Mouse (Mus musculus) forebrain, embryonic 10.5 days (tissue): Measurements from ENCODE around the gene Cmbl. TPM values are rescaled to one million over a fixed set of nuclear protein-coding genes. Genes with fewer than 3 reads are reported as not detected.
A peak's percentile ranks its signal among the peaks of the same experiment; 100 is the strongest.

ENCODE experiments used
- DNase-seq: peaks from one replicate; pipeline ENCODE4 v3.0.0-alpha.2; 2017; ENCODE audit warnings: low spot score; ENCODE audit errors: extremely low spot score
- H3K27ac ChIP-seq: fragments of 300-500 bp; sonication (generic); 2 replicates; pipeline ENCODE4 v1.5.1; 2016; ENCODE audit warnings: mild to moderate bottlenecking
- H3K27me3 ChIP-seq: fragments of 300-500 bp; sonication (generic); 2 replicates; pipeline ENCODE4 v1.6.1; 2016; ENCODE audit warnings: mild to moderate bottlenecking; ENCODE audit not compliant: poor library complexity, severe bottlenecking
- H3K36me3 ChIP-seq: fragments of 300-500 bp; sonication (generic); replicated peaks from 2 replicates; pipeline ENCODE4 v1.6.1; 2016; ENCODE audit warnings: mild to moderate bottlenecking, moderate library complexity
- H3K4me1 ChIP-seq: fragments of 300-500 bp; sonication (generic); 2 replicates; pipeline ENCODE4 v1.6.1; 2016
- H3K4me3 ChIP-seq: fragments of 300-500 bp; sonication (generic); 2 replicates; pipeline ENCODE4 v1.5.1; 2016; ENCODE audit warnings: mild to moderate bottlenecking, moderate library complexity
- H3K9me3 ChIP-seq: fragments of 300-500 bp; sonication (generic); 2 replicates; pipeline ENCODE4 v1.6.1; 2016; ENCODE audit warnings: mild to moderate bottlenecking, moderate library complexity
- WGBS: fragments of 180-500 bp; shearing (Covaris S2); methylation state at CpG from one replicate; pipeline ENCODE4 v1.1.7; 2016; 5-methylcytosine and 5-hydroxymethylcytosine counted together
- polyA plus RNA-seq: library from polyadenylated mRNA; unstranded; fragments of >200 nt; fragmentation: Nextera tagmentation; extraction: Ambion mirVana; gene quantifications from 2 replicates; pipeline ENCODE4 v1.2.1, GENCODE M21; 2016

Cmbl gene
- polyA plus RNA-seq, 1 experiment from 2014 or later, result 1.9 TPM

DNA sequence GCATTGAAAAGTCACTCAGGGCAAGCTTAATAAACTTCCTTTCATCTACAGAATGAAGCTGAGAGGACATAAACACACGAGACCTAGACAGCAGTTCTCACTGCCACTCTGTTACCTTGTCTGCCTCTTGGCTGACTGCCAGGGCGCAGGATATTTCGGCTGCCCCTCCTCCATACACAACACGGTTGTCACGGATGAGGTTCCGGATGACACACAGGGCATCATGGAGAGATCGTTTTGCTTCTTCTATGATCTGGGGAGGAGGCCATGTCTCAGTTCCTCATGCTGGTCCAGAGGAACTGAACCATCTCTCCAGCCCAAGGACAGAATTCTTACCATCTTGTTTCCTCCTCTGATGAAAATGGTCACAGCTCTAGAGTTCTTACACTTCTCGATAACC is 27.3 kb downstream of the Cmbl start:
- Histone ChIP-seq H3K4me3 (no peak overlapping the region), H3K4me1 (no peaks in the 10 kb centered on the region), H3K36me3 (peaks cover 92% of the 10 kb centered on the region), H3K27me3 (no peaks in the 10 kb centered on the region), H3K9me3 (no peaks in the 10 kb centered on the region), H3K27ac (no peak overlapping the region)
- DNase-seq, result no peak
- 95% methylated on average over 8 of the region's 8 CpGs for WGBS

DNA sequence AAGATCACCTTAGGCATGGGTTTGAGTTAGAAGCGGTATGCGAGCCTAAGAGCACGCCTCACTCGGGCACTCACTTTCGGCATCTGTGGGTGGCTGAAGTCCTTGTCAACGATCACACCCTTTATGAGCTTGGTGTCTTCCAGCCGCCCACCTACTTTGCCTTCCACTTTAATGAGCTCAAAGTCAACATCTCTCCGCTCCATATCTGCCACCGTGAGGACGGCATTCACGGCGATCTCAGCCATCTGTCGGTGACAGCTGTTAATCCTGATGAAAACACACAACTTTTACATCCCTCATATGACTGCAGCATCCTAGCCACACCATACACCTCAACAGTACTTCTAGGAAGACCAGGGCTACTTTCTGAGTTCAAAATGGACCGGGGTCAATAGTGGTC is 29.1 kb downstream of the Cmbl start:
- peaks cover 4% of the 10 kb centered on the region for H3K4me1 ChIP-seq
- no peak overlapping the region for H3K4me3 ChIP-seq
- 93% methylated on average over 14 of the region's 14 CpGs for WGBS
- no peaks in the 10 kb centered on the region for H3K27me3 ChIP-seq
- no peak for DNase-seq
- peaks cover 94% of the 10 kb centered on the region for H3K36me3 ChIP-seq
- H3K9me3 ChIP-seq, result no peaks in the 10 kb centered on the region
- no peak overlapping the region for H3K27ac ChIP-seq

DNA sequence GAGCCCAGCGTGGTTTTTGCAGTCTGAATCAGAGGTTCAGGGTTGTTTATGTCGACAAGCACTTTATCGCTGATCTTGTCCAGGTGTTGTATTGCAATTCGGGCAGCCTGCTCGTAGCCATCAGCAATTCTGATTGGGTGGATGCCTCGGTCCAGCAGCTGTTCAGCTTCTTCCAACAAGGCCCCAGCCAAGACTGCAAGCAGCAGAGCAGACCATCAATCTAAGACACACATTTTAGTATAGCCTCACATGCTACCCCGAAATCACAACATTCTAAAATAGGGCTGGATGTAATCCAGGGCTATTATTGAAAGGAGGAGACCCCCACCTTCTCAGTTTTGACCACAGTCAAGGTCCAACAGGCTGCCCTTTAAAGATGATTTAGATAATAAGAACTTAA is 30.5 kb downstream of the Cmbl start:
- WGBS, result 92% methylated on average over 7 of the region's 7 CpGs
- DNase-seq, result no peak
- H3K36me3 ChIP-seq, result peaks cover 81% of the 10 kb centered on the region
- no peak overlapping the region for H3K27ac ChIP-seq
- H3K4me1 ChIP-seq, result peaks cover 18% of the 10 kb centered on the region
- no peaks in the 10 kb centered on the region for H3K9me3 ChIP-seq
- H3K27me3 ChIP-seq, result no peaks in the 10 kb centered on the region
- H3K4me3 ChIP-seq, result no peak overlapping the region

DNA sequence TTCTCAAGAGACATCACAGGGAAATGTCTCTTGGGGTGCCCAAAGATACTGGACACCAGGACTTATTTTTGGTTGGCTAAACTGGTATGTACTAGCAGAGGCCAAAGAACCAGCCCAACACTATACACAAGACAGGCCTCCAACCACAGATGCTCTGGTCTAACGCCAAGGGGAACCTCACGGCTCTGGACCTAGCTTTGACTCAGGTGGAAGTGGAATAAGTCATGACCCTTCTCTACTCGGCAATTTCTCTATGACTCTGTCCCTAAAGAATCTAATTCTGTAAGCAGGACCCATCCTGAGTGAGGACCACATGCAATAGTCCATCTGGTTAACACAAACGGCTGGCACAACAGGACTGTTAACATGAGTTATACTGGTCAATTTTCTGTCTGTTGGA is 34.6 kb downstream of the Cmbl start:
- H3K36me3 ChIP-seq, result peaks cover 39% of the 10 kb centered on the region
- 85% methylated on average over 4 of the region's 4 CpGs for WGBS

DNA sequence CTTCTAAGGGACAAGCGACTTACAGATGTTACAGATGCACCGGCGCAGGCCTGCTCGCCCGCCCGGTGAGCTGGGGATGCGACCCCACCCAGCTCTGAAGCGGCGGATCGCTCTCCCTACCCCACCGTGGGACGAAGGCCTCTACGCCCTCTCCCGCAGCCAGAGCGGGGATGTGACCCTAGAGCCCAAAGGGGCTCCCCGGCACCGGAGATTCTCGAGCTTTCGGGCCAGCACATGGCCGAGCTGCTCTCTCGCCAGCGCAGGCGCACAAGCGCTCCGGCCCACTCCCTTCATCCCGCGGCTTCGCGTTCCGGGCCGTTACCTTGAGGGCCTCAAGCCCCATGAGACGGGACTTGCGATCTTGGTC is 36.1 kb downstream of the Cmbl start:
- Histone ChIP-seq H3K27ac (peak overlapping the region; percentile 96), H3K36me3 (peaks cover 29% of the 10 kb centered on the region)
- under 1% methylated on average over 33 of the region's 33 CpGs for WGBS

More for the DNA sequence above, 34.6 kb downstream of the Cmbl start:
- H3K27me3 ChIP-seq, result no peaks in the 10 kb centered on the region
- no peaks in the 10 kb centered on the region for H3K9me3 ChIP-seq
- peak overlapping the region; percentile 96 for H3K4me3 ChIP-seq
- DNase-seq, result no peak
- no peak overlapping the region for H3K27ac ChIP-seq
- peaks cover 30% of the 10 kb centered on the region for H3K4me1 ChIP-seq

DNA sequence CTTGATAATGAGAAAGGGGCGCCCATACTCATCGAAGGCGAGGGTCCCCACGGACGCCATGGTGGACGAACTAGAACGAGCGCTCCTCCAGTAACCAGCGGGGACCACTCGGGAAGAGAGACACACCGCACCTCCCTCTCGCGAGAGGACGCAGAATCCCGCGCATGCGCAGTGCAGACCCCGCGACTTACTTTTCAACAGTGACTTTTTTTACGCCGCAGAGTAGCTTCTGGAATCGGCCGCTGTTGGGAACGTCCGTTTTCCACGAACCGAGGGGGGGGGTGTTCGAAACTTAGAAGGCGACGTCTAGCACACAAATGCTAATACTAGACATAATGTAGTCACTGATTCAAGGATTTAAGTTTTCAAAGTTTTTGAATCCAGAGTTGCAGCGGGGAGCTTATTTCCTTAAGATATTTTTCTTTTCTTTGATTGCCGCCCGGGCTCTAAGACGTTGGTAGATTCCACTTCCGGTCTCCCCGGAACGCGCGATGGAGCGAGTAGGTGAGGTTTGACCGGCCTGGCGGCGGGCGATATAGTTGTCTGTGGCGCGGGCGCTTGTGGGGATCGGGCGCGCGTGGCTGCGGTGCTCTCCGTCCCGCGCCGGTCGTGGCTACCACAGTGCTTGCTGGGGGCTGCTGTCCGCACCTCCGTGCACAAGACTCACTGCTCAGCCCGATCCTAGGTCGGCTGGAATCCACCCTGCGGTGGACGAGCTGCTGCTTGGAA is 36.6 kb downstream of the Cmbl start, which contains the start of the genes Cct5 and Fam173b:
TSS of gene Cct5 (minus strand) at position 159 of the 729 bp plus-strand sequence.
TSS of gene Fam173b (plus strand) at position 207 of the 729 bp plus-strand sequence.
- Histone ChIP-seq H3K4me1 (peaks cover 30% of the 10 kb centered on the region), H3K27ac (peak within 1 kb of the TSS; percentile 96), H3K9me3 (no peaks in the 10 kb centered on the region), H3K36me3 (peaks cover 23% of the 10 kb centered on the region), H3K4me3 (peak within 1 kb of the TSS; percentile 96), H3K27me3 (no peaks in the 10 kb centered on the region)
- WGBS, result under 1% methylated on average over 63 of the region's 63 CpGs
- peak; percentile 99 for DNase-seq

More for the DNA sequence above, 36.1 kb downstream of the Cmbl start:
- peak overlapping the region; percentile 96 for H3K4me3 ChIP-seq
- H3K4me1 ChIP-seq, result peaks cover 30% of the 10 kb centered on the region
- H3K27me3 ChIP-seq, result no peaks in the 10 kb centered on the region
- no peak for DNase-seq
- H3K9me3 ChIP-seq, result no peaks in the 10 kb centered on the region

DNA sequence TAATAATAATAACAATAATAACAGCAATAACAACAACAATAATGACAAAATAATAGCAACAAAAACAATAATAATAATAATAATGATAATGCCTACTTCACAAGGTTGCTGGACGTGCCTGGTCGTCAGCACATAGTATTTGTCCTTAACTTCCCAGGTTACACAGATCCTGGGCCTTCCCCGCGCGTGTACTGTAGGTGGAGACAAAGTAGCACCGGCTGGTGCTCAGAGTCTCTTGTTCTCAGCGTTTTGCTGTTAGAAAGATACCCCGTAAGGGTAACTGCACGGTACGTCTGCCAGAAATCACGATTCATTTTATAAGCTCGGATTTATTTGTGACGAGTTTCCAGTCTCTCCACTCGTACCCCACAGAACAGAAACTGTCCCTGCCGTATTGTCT is 37.2 kb downstream of the Cmbl start:
- peaks cover 17% of the 10 kb centered on the region for H3K36me3 ChIP-seq
- 14% methylated on average over 15 of the region's 15 CpGs for WGBS
- no peaks in the 10 kb centered on the region for H3K9me3 ChIP-seq
- H3K4me1 ChIP-seq, result peaks cover 30% of the 10 kb centered on the region
- H3K27ac ChIP-seq, result peak overlapping the region; percentile 96
- DNase-seq, result peak; percentile 56
- H3K27me3 ChIP-seq, result no peaks in the 10 kb centered on the region
- peak overlapping the region; percentile 96 for H3K4me3 ChIP-seq

DNA sequence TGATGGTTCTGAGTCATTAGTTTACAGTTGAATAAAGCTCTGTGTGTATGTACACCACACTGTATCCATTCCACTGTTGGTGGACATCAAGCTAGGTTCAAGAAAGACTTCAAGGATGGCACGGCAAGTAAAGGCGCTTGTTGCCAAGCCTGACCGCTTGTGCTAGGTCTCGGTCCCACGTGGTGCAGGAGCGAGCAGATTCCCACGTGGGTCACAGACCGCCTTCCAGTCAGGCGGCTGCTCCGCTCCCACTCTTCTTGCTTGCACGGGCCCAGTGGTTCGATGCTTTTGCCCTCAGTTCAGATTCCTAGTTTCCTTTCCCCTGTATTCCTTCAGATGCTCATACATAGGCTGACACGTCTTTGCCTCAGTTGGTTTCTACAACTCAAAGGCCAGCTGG is 37.9 kb downstream of the Cmbl start:
- H3K36me3 ChIP-seq, result peaks cover 16% of the 10 kb centered on the region
- H3K4me3 ChIP-seq, result peak overlapping the region; percentile 96
- no peak for DNase-seq
- 89% methylated on average over 13 of the region's 13 CpGs for WGBS
- peak overlapping the region; percentile 96; the same call in 1 of the 2 replicates for H3K27ac ChIP-seq
- H3K9me3 ChIP-seq, result no peaks in the 10 kb centered on the region
- H3K27me3 ChIP-seq, result no peaks in the 10 kb centered on the region
- peaks cover 30% of the 10 kb centered on the region for H3K4me1 ChIP-seq

DNA sequence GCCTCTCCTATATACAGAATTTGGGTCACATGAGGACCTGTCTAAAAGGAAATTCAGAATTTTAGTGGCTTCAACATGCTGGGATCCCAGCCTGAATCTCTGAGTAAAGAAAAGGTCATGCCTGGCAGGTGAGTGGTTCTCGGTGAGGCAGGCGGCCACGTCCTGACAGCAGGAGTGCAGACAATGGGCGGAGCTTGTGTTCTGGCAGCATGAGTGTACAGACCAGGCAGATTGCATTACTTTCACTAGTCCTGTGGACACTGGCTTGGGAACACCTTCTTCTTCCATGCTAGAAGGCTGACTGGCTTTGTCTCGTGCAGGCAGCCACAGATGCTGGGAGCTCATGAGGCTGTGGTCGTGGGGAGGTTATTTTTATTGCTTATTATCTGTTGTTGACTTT is 41.6 kb downstream of the Cmbl start:
- H3K4me3 ChIP-seq, result no peak overlapping the region
- DNase-seq, result no peak

DNA sequence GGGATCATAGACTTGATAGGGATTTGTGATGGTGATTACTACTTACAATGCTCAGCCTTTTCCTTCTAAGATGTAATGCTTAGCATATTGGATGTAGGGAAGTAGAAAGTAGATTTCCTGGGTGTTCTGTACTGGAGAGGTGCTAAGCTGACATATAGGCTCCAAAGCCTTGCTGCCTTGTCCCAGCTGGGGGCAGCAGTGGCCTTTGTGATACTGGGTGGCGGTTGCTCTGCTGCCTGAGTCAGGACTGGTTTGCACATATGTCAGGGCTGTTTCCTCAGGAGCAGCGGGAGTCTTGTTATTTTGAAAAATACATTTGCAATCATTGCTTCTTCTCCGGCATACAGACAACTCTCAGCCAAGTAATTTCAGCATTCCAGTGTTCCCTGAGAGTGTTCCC is 45.8 kb downstream of the Cmbl start:
- Histone ChIP-seq H3K9me3 (no peaks in the 10 kb centered on the region), H3K27me3 (no peaks in the 10 kb centered on the region), H3K27ac (no peak overlapping the region), H3K36me3 (peaks cover 52% of the 10 kb centered on the region), H3K4me1 (no peaks in the 10 kb centered on the region), H3K4me3 (no peak overlapping the region)
- no peak for DNase-seq
- WGBS, result 84% methylated on average over 3 of the region's 3 CpGs

More for the DNA sequence above, 41.6 kb downstream of the Cmbl start:
- Histone ChIP-seq H3K27me3 (no peaks in the 10 kb centered on the region), H3K9me3 (no peaks in the 10 kb centered on the region), H3K27ac (no peak overlapping the region), H3K4me1 (peaks cover 10% of the 10 kb centered on the region), H3K36me3 (peaks cover 31% of the 10 kb centered on the region)
- WGBS, result 84% methylated on average over 6 of the region's 6 CpGs

DNA sequence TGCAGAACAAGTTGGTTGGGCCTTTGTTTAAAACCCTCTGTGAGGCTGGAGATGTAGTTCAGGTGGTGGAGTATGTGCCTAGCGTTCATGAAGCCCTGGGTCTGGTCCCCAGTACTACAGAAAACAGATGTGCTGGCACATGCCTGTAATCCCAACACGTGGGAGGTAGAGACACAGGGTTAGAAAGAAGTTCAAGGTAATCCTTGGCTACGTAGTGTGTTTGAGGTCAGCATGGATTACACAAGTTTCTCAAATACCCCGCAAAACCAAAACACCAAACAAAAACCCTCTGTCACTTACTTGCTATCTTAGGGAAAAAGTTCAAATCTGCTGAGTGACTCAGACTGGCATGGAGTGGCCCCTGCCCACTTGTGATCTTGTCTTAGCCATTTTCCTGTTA is 46.8 kb downstream of the Cmbl start:
- no peak overlapping the region for H3K27ac ChIP-seq
- WGBS, result 93% methylated on average over 4 of the region's 4 CpGs

DNA sequence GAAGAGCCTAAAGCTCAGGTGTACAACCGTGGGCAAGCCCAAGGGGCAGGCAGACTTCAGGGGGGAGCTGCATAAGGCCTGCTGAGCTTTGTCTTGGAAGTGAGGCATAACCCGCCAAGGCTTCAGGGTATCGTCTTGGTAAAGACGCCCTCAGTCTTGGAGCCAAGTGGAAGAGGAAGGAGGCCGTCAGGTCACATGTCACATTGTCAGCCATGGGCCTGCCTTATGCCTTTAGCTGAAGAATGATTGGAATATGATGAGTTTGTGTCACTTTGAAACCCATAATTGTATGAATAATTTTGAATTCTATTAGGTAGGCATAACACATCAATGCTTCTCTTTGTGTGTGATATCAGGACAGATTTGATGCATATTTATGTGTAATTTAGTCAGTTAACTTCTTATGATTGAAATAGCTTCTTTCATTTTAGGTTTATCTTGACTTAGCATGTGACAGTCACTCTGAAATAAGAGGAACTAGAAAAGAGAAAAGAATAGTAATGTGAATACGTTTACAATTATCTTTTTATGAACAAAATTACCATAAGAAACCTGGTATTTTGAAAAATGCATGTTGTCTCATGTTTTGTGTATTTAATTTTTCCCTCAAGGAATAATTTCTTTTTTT is 48.8 kb downstream of the Cmbl start:
- no peak for DNase-seq
- Histone ChIP-seq H3K4me1 (no peaks in the 10 kb centered on the region), H3K27ac (no peak overlapping the region), H3K4me3 (no peak overlapping the region), H3K27me3 (no peaks in the 10 kb centered on the region), H3K36me3 (peaks cover 66% of the 10 kb centered on the region), H3K9me3 (no peaks in the 10 kb centered on the region)
- WGBS, result 91% methylated on average over 6 of the region's 6 CpGs

More for the DNA sequence above, 46.8 kb downstream of the Cmbl start:
- H3K27me3 ChIP-seq, result no peaks in the 10 kb centered on the region
- no peaks in the 10 kb centered on the region for H3K4me1 ChIP-seq
- peaks cover 56% of the 10 kb centered on the region for H3K36me3 ChIP-seq
- no peak overlapping the region for H3K4me3 ChIP-seq
- no peak for DNase-seq
- H3K9me3 ChIP-seq, result no peaks in the 10 kb centered on the region

DNA sequence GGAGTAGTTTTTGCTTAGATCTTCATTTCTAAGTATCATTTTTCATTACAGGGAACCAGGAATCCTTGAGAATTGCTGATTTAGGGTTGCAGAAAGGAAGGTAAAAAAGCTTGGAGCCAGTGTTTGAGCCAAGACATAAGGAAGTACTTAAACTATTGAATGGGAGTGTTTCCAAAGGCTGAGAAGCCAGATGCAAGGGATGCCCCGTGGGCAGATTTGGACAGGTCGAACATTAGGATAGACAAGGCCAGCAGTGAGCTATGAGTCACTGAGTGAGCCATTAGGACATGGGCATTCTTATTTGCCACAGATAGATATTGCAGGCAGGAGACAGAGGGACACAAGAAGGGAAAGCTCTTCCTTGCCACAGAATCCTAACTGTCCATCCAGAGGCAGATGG is 49.5 kb downstream of the Cmbl start:
- Histone ChIP-seq H3K27me3 (no peaks in the 10 kb centered on the region), H3K36me3 (peaks cover 67% of the 10 kb centered on the region), H3K9me3 (no peaks in the 10 kb centered on the region), H3K27ac (no peak overlapping the region), H3K4me1 (no peaks in the 10 kb centered on the region), H3K4me3 (no peak overlapping the region)
- DNase-seq, result no peak
- WGBS, result 84% methylated on average over 2 of the region's 2 CpGs
